Mouse (Mus musculus) liver, postnatal 0 days (tissue): ENCODE results near the gene Wwp2. TPM values are rescaled to one million over a fixed set of nuclear protein-coding genes. Genes with fewer than 3 reads are reported as not detected.

Source experiments
- ATAC-seq: fragments of 200-750 bp; cut with Nextera tagmentation; 2 replicates; pipeline ENCODE4 v1.8.0; 2017; ENCODE audit warnings: mild to moderate bottlenecking, moderate library complexity
- DNase-seq: peaks from one replicate; pipeline ENCODE4 v3.0.0-alpha.2; 2016
- H3K27ac ChIP-seq: fragments of 300-500 bp; sonication (generic); 2 replicates; pipeline ENCODE4 v1.5.1; 2014; ENCODE audit warnings: antibody characterized with exemption, moderate library complexity, mild to moderate bottlenecking, low read depth
- H3K27me3 ChIP-seq: fragments of 300-500 bp; sonication (generic); 2 replicates; pipeline ENCODE4 v1.6.1; 2014; ENCODE audit warnings: low read length, control low read depth, mixed read lengths; ENCODE audit not compliant: insufficient read depth
- H3K36me3 ChIP-seq: fragments of 300-500 bp; sonication (generic); replicated peaks from 2 replicates; pipeline ENCODE4 v1.6.1; 2014; ENCODE audit warnings: mild to moderate bottlenecking, control low read depth, low read length, moderate library complexity, mixed read lengths; ENCODE audit not compliant: insufficient read depth
- H3K4me1 ChIP-seq: fragments of 300-500 bp; sonication (generic); 2 replicates; pipeline ENCODE4 v1.6.1; 2014; ENCODE audit warnings: antibody characterized with exemption, mild to moderate bottlenecking, control low read depth; ENCODE audit not compliant: insufficient read depth
- H3K4me2 ChIP-seq: fragments of 300-500 bp; sonication (generic); 2 replicates; pipeline ENCODE4 v1.6.1; 2014; ENCODE audit warnings: low read depth, mild to moderate bottlenecking, low read length, moderate library complexity, mixed read lengths
- H3K4me3 ChIP-seq: fragments of 300-500 bp; sonication (generic); 2 replicates; pipeline ENCODE4 v1.5.1; 2014; ENCODE audit warnings: low read depth, low read length
- H3K9ac ChIP-seq: fragments of 300-500 bp; sonication (generic); replicated peaks from 2 replicates; pipeline ENCODE4 v1.6.1; 2014; ENCODE audit warnings: mild to moderate bottlenecking, moderate library complexity
- H3K9me3 ChIP-seq: fragments of 300-500 bp; sonication (generic); 2 replicates; pipeline ENCODE4 v1.6.1; 2016; ENCODE audit warnings: mild to moderate bottlenecking, control low read depth, low read length, mixed read lengths
- CTCF ChIP-seq: sonication (generic); IDR thresholded peaks from 2 replicates; pipeline ENCODE4 v1.5.1; 2016; ENCODE audit warnings: antibody characterized with exemption, low read depth
- EP300 ChIP-seq: IDR thresholded peaks from 2 replicates; pipeline ENCODE4 v1.6.1; 2016; ENCODE audit warnings: antibody characterized with exemption, low read depth, mild to moderate bottlenecking
- WGBS: fragments of 180-500 bp; shearing (Covaris S2); extraction: QIAGEN DNeasy Blood & Tissue Kit; methylation state at CpG from one replicate; pipeline ENCODE4 v1.1.7; 2014; ENCODE audit not compliant: insufficient replicate concordance; 5-methylcytosine and 5-hydroxymethylcytosine counted together
- polyA plus RNA-seq: library from polyadenylated mRNA; unstranded; fragments of >200 nt; fragmentation: Nextera tagmentation; extraction: Ambion mirVana; gene quantifications from 2 replicates; pipeline ENCODE4 v1.2.1, GENCODE M21; 2015

Gene Wwp2
- polyA plus RNA-seq, 1 experiment from 2014 or later: 29.1 TPM

DNA sequence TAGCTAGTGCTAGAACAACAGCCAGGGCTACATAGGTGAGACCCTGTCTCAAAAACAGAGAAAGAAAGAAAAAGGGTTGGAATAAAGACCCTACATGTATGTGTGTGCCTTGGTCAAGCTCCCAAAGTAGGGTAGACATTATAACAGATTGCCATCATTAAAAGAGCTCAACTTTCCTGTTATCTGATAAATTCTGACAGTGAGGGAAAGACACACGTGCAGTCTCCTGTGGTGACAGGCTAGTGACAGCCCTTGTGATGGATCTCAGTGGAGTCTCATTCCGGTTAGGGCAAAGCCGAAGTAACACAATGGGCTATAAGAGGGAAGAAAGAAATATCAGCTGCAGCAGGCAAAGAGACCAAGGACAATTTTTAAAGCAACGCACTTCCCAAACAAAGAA is 32.1 kb upstream of the Wwp2 start:
- 78% methylated on average over 4 of the region's 4 CpGs for WGBS
- Histone ChIP-seq H3K4me2 (peak overlapping the region; percentile 65), H3K36me3 (no peaks in the 10 kb centered on the region), H3K9me3 (no peaks in the 10 kb centered on the region), H3K9ac (peak overlapping the region; percentile 56), H3K4me3 (peak overlapping the region; percentile 46), H3K27ac (peak overlapping the region; percentile 91), H3K4me1 (peaks cover 18% of the 10 kb centered on the region), H3K27me3 (no peaks in the 10 kb centered on the region)
- no peak for ATAC-seq
- no peak for DNase-seq
- TF ChIP-seq EP300 (no peak), CTCF (no peak)

GRCm38 (mm10) chr8:107405935-107406334 is 30.2 kb upstream of the Wwp2 start:
- Histone ChIP-seq H3K4me2 (no peak overlapping the region), H3K4me1 (peaks cover 18% of the 10 kb centered on the region), H3K27ac (no peak overlapping the region), H3K27me3 (no peaks in the 10 kb centered on the region), H3K4me3 (no peak overlapping the region), H3K36me3 (peaks cover 11% of the 10 kb centered on the region), H3K9ac (no peak overlapping the region), H3K9me3 (no peaks in the 10 kb centered on the region)
- TF ChIP-seq CTCF: no peak
- no peak for TF ChIP-seq EP300
- WGBS: 59% methylated on average over 3 of the region's 3 CpGs
- DNase-seq (no peak), ATAC-seq (no peak)

GRCm38 (mm10) chr8:107411391-107411790 is 24.8 kb upstream of the Wwp2 start:
- DNase-seq: peak; percentile 43
- Histone ChIP-seq H3K27me3 (no peaks in the 10 kb centered on the region), H3K9ac (no peak overlapping the region), H3K4me1 (no peaks in the 10 kb centered on the region; the same call in 1 of the 2 replicates), H3K36me3 (peaks cover 54% of the 10 kb centered on the region), H3K9me3 (no peaks in the 10 kb centered on the region), H3K4me2 (no peak overlapping the region), H3K4me3 (no peak overlapping the region), H3K27ac (no peak overlapping the region)
- no peak for TF ChIP-seq EP300
- peak; percentile 80 for TF ChIP-seq CTCF
- WGBS: 59% methylated on average over 4 of the region's 4 CpGs
- no peak for ATAC-seq

DNA sequence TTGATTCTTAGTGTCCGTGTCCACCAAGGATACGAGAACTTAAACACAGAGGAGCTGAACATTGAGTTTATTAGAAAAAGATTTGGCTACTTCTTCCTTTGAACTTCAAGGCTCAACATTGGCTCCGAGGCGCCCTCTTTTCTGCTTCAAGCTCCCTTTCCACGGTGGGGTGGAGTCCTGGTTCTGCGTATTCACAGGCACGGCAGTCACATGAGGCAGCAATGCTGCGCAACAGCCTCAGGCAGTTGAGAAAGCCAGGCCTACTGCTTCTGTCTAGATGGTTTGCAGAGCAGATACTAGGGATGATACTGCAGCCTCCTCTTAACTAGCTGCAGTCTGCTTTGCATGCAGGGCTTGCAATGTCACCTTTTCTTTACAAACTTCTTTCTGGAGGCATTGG is 23.6 kb upstream of the Wwp2 start:
- no peak for TF ChIP-seq EP300
- TF ChIP-seq CTCF: no peak
- WGBS: 85% methylated on average over 8 of the region's 8 CpGs
- H3K36me3 ChIP-seq: peaks cover 61% of the 10 kb centered on the region
- no peak overlapping the region for H3K27ac ChIP-seq
- H3K4me2 ChIP-seq: no peak overlapping the region
- H3K4me3 ChIP-seq: no peak overlapping the region
- no peaks in the 10 kb centered on the region for H3K27me3 ChIP-seq
- no peaks in the 10 kb centered on the region for H3K9me3 ChIP-seq
- DNase-seq (no peak), ATAC-seq (no peak)
- H3K9ac ChIP-seq: no peak overlapping the region
- H3K4me1 ChIP-seq: no peaks in the 10 kb centered on the region

- no peak overlapping the region for H3K9ac ChIP-seq
- WGBS: 81% methylated on average over 10 of the region's 10 CpGs
- ATAC-seq (no peak), DNase-seq (no peak)
- no peak overlapping the region for H3K4me2 ChIP-seq
- H3K4me1 ChIP-seq: no peaks in the 10 kb centered on the region
- H3K9me3 ChIP-seq: no peaks in the 10 kb centered on the region
- no peak overlapping the region for H3K4me3 ChIP-seq
- TF ChIP-seq CTCF (no peak), EP300 (no peak)
- H3K27ac ChIP-seq: no peak overlapping the region
- H3K27me3 ChIP-seq: no peaks in the 10 kb centered on the region
- peaks cover 73% of the 10 kb centered on the region for H3K36me3 ChIP-seq
Measured at GRCm38 (mm10) chr8:107413881-107414280, 22.3 kb upstream of the Wwp2 start.

- no peaks in the 10 kb centered on the region for H3K9me3 ChIP-seq
- 94% methylated on average over 12 of the region's 12 CpGs for WGBS
- TF ChIP-seq EP300: no peak
- TF ChIP-seq CTCF: no peak
- H3K36me3 ChIP-seq: peaks cover 69% of the 10 kb centered on the region
- H3K4me3 ChIP-seq: no peak overlapping the region
- no peak overlapping the region for H3K27ac ChIP-seq
- peaks cover 1% of the 10 kb centered on the region; the same call in 1 of the 2 replicates for H3K4me1 ChIP-seq
- H3K4me2 ChIP-seq: no peak overlapping the region
- H3K9ac ChIP-seq: no peak overlapping the region
- DNase-seq (no peak), ATAC-seq (no peak)
- no peaks in the 10 kb centered on the region for H3K27me3 ChIP-seq
Measured at GRCm38 (mm10) chr8:107417001-107417400, 19.2 kb upstream of the Wwp2 start.

GRCm38 (mm10) chr8:107424176-107424575 is 12.0 kb upstream of the Wwp2 start:
- Histone ChIP-seq H3K9ac (peak overlapping the region; percentile 91), H3K4me1 (peaks cover 17% of the 10 kb centered on the region), H3K36me3 (peaks cover 10% of the 10 kb centered on the region), H3K9me3 (no peaks in the 10 kb centered on the region), H3K4me2 (peak overlapping the region; percentile 87), H3K27me3 (no peaks in the 10 kb centered on the region), H3K27ac (peak overlapping the region; percentile 78), H3K4me3 (peak overlapping the region; percentile 72)
- 16% methylated on average over 9 of the region's 9 CpGs for WGBS
- TF ChIP-seq CTCF: no peak
- no peak for TF ChIP-seq EP300
- ATAC-seq (peak; percentile 2; the same call in 1 of the 2 replicates), DNase-seq (no peak)
